Mouse (Mus musculus) heart, embryonic 16.5 days (tissue): ENCODE results near the gene Pbrm1. TPM values are rescaled to one million over a fixed set of nuclear protein-coding genes. Genes with fewer than 3 reads are reported as not detected.
A peak's percentile ranks its signal among the peaks of the same experiment; 100 is the strongest.

Source experiments
- ATAC-seq: fragments of 200-750 bp; cut with Nextera tagmentation; replicated peaks from 2 replicates; pipeline ENCODE4 v1.8.0; 2017; ENCODE audit warnings: moderate number of reproducible peaks; ENCODE audit not compliant: insufficient read depth, low FRiP score; ENCODE audit errors: extremely low read depth
- H3K27ac ChIP-seq: fragments of 300-500 bp; sonication (generic); 2 replicates; pipeline ENCODE4 v1.5.1; 2014; ENCODE audit warnings: mild to moderate bottlenecking, low read length, control low read depth, moderate library complexity
- H3K27me3 ChIP-seq: fragments of 300-500 bp; sonication (generic); 2 replicates; pipeline ENCODE4 v1.6.1; 2014; ENCODE audit warnings: low read length, mixed read lengths; ENCODE audit not compliant: control insufficient read depth, insufficient read depth
- H3K36me3 ChIP-seq: fragments of 300-500 bp; sonication (generic); 2 replicates; pipeline ENCODE4 v1.6.1; 2014; ENCODE audit not compliant: control insufficient read depth, insufficient read depth
- H3K4me1 ChIP-seq: fragments of 300-500 bp; sonication (generic); 2 replicates; pipeline ENCODE4 v1.6.1; 2014; ENCODE audit warnings: low read length, mixed read lengths; ENCODE audit not compliant: control insufficient read depth, insufficient read depth
- H3K4me2 ChIP-seq: fragments of 300-500 bp; sonication (generic); 2 replicates; pipeline ENCODE4 v1.6.1; 2014; ENCODE audit warnings: low read depth, mild to moderate bottlenecking, control low read depth, low read length
- H3K4me3 ChIP-seq: fragments of 300-500 bp; sonication (generic); 2 replicates; pipeline ENCODE4 v1.5.1; 2014; ENCODE audit warnings: mild to moderate bottlenecking, control low read depth, low read length
- H3K9ac ChIP-seq: fragments of 300-500 bp; sonication (generic); 2 replicates; pipeline ENCODE4 v1.6.1; 2014; ENCODE audit warnings: low read length, control low read depth
- H3K9me3 ChIP-seq: fragments of 300-500 bp; sonication (generic); replicated peaks from 2 replicates; pipeline ENCODE4 v1.6.1; 2016; ENCODE audit warnings: low read length; ENCODE audit not compliant: control insufficient read depth
- WGBS: fragments of 180-500 bp; shearing (Covaris S2); extraction: QIAGEN DNeasy Blood & Tissue Kit; methylation state at CpG from one replicate; pipeline ENCODE4 v1.1.7; 2014; 5-methylcytosine and 5-hydroxymethylcytosine counted together
- polyA plus RNA-seq: library from polyadenylated mRNA; unstranded; fragments of >200 nt; fragmentation: Nextera tagmentation; extraction: Ambion mirVana; gene quantifications from 2 replicates; pipeline ENCODE4 v1.2.1, GENCODE M21; 2015

Gene Pbrm1
- polyA plus RNA-seq, 1 experiment from 2014 or later, result 98.3 TPM

DNA sequence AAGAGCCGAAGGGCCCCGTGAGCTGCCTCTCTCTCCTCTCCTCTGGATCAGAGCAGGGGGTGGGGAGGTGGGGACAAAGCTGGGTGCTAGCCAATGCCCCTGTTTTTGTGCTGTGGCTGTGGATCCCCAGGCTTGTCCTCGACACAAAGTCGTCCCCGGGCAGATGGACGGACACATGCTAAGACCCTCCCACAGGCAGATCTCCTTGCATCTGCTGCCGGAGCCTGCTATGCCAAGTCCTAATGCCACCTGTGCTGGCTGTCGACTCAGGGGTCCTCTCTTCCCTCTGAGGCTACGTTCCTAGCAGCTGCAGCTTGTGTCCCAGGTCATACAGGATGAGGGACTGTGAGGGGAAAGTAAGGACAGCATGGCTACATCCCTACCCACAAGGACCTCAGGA is 147.9 kb downstream of the Pbrm1 start:
- H3K4me1 ChIP-seq, result peaks cover 19% of the 10 kb centered on the region
- ATAC-seq, result no peak
- peak overlapping the region; percentile 50 for H3K4me3 ChIP-seq
- H3K9ac ChIP-seq, result peak overlapping the region; percentile 57
- peak overlapping the region; percentile 47 for H3K4me2 ChIP-seq
- H3K9me3 ChIP-seq, result no peaks in the 10 kb centered on the region
- H3K27me3 ChIP-seq, result no peaks in the 10 kb centered on the region
- H3K36me3 ChIP-seq, result peaks cover 16% of the 10 kb centered on the region
- no peak overlapping the region for H3K27ac ChIP-seq
- 48% methylated on average over 9 of the region's 9 CpGs for WGBS

DNA sequence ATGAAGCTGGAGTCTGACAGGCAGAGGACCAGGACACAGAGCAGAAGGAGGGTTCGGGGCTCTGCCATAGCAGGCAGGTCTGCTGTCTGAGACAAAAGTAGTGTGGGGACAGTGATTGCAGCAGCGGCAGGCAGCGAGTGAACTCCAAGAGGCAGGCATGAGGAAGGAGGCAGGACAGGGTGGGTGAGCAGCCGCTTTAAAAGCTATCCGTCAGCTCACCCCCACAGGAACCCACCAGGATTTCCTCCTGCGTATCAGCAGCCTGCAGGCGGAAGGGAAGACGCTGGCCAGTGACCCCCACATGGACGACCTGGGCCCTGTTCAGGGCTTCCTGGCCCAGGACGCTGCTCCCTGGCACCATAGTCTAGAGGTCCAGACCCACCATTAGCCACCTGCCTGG is 149.5 kb downstream of the Pbrm1 start, which contains the start of gene Stab1:
Gene Stab1 (minus strand): TSS at position 217 of the 400 bp plus-strand sequence.
- peak within 1 kb of the TSS; percentile 57 for H3K9ac ChIP-seq
- WGBS, result 24% methylated on average over 10 of the region's 10 CpGs

DNA sequence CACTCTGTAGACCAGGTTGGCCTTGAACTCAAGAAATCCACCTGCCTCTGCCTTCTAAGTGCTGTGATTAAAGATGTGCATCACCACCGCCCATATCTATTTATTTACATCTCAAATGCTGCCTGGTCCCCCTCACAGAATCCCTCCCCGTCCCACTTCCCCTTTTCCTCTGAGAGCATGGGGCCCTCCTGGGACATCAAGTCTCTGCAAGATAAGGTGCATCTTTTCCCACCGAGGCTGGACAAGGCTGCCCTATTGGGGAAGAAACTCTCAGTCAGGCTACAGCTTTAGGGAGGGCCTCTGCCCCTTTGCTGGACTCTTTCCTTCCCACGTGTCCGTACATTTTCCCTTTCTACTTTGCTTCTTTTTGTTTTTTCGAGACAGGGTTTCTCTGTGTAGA is 150.6 kb downstream of the Pbrm1 start:
- no peaks in the 10 kb centered on the region for H3K9me3 ChIP-seq
- H3K9ac ChIP-seq, result no peak overlapping the region
- no peaks in the 10 kb centered on the region for H3K27me3 ChIP-seq
- WGBS, result 53% methylated on average over 6 of the region's 6 CpGs
- H3K4me1 ChIP-seq, result peaks cover 25% of the 10 kb centered on the region
- no peak overlapping the region for H3K4me3 ChIP-seq
- no peak overlapping the region for H3K27ac ChIP-seq
- no peak for ATAC-seq
- peaks cover 40% of the 10 kb centered on the region for H3K36me3 ChIP-seq
- H3K4me2 ChIP-seq, result no peak overlapping the region

More for the DNA sequence above, 149.5 kb downstream of the Pbrm1 start, which contains the start of gene Stab1:
- Histone ChIP-seq H3K9me3 (no peaks in the 10 kb centered on the region), H3K36me3 (peaks cover 32% of the 10 kb centered on the region), H3K27me3 (no peaks in the 10 kb centered on the region), H3K4me2 (peak within 1 kb of the TSS; percentile 47), H3K4me3 (peak within 1 kb of the TSS; percentile 50), H3K4me1 (peaks cover 24% of the 10 kb centered on the region), H3K27ac (peak within 1 kb of the TSS; percentile 76)
- peak; percentile 30 for ATAC-seq

DNA sequence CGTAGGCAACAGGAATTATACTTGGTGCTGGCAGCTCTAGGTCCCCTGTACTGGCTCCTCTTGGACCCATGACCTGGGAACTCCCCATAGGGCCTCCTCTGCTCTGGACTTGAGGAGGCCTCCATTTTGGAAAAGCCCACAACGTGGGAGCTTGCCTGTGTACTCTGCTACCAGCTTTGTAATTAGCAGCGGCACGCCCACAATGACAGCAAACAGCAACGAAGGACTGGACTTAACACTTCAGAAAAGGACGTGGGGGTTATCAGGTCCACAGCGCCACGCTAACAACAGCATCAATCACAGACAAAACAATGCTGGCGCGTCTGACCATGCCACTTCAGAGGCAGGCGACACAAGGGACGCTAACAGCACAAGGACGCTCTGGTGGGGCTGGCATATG is 152.0 kb downstream of the Pbrm1 start:
- H3K4me3 ChIP-seq, result no peak overlapping the region
- H3K4me1 ChIP-seq, result peaks cover 16% of the 10 kb centered on the region
- peaks cover 53% of the 10 kb centered on the region for H3K36me3 ChIP-seq
- no peak for ATAC-seq
- H3K27me3 ChIP-seq, result no peaks in the 10 kb centered on the region
- no peak overlapping the region for H3K27ac ChIP-seq
- H3K9me3 ChIP-seq, result no peaks in the 10 kb centered on the region
- no peak overlapping the region for H3K4me2 ChIP-seq
- 73% methylated on average over 13 of the region's 13 CpGs for WGBS
- no peak overlapping the region for H3K9ac ChIP-seq

Other genes starting within 250 kb of the Pbrm1 start
- gene Tmem110, start 193.5 kb upstream of the Pbrm1 start, polyA plus RNA-seq, result 13.2 and 15.0 TPM in 2 replicates
- gene Mustn1, start 139.9 kb upstream of the Pbrm1 start, polyA plus RNA-seq, result 4.6 and 5.6 TPM in 2 replicates
- gene Itih4, start 132.7 kb upstream of the Pbrm1 start, polyA plus RNA-seq, result 0.38 and 0.41 TPM in 2 replicates
- 1.1 and 1.5 TPM in 2 replicates for gene Itih3, start 95.4 kb upstream of the Pbrm1 start, polyA plus RNA-seq
- gene Itih1, start 75.8 kb upstream of the Pbrm1 start, polyA plus RNA-seq, result 0.05 and 0.10 TPM in 2 replicates
- gene Nek4, start 67.8 kb upstream of the Pbrm1 start, polyA plus RNA-seq, result 5.6 and 7.2 TPM in 2 replicates
- 43.7 and 45.2 TPM in 2 replicates for gene Glt8d1, start 17.7 kb upstream of the Pbrm1 start, polyA plus RNA-seq
- 337 and 339 TPM in 2 replicates for gene Spcs1, start 17.5 kb upstream of the Pbrm1 start, polyA plus RNA-seq
- 53.1 and 63.0 TPM in 2 replicates for gene Gnl3, start within 50 bp of the Pbrm1 start, polyA plus RNA-seq
- gene Smim4, start 109.8 kb downstream of the Pbrm1 start, polyA plus RNA-seq, result 90.4 and 95.8 TPM in 2 replicates
- 288 and 319 TPM in 2 replicates for gene Nt5dc2, start 111.9 kb downstream of the Pbrm1 start, polyA plus RNA-seq
- gene Stab1, start 149.5 kb downstream of the Pbrm1 start, polyA plus RNA-seq, result 36.6 and 43.8 TPM in 2 replicates
- gene Tnnc1, start 189.2 kb downstream of the Pbrm1 start, polyA plus RNA-seq, result 4,861 and 5,105 TPM in 2 replicates
- 331 and 376 TPM in 2 replicates for gene Nisch, start 197.8 kb downstream of the Pbrm1 start, polyA plus RNA-seq
- gene Sema3g, start 198.7 kb downstream of the Pbrm1 start, polyA plus RNA-seq, result 0.97 TPM in 2 replicates
- 9.5 TPM in 2 replicates for gene Phf7, start 232.2 kb downstream of the Pbrm1 start, polyA plus RNA-seq
- 54.5 and 56.4 TPM in 2 replicates for gene Bap1, start 232.3 kb downstream of the Pbrm1 start, polyA plus RNA-seq